Mouse (Mus musculus) CH12F3 (cell line): Measurements from ENCODE around the gene Napa.

Experiments
- in situ Hi-C: fragments of 300-500 bp; cut with MboI; formaldehyde crosslinking; loops from 2 replicates; pipeline ENCODE4 v1.14.3; 2020; ENCODE audit warnings: low sequenced_read_pairs

Gene Napa

DNA sequence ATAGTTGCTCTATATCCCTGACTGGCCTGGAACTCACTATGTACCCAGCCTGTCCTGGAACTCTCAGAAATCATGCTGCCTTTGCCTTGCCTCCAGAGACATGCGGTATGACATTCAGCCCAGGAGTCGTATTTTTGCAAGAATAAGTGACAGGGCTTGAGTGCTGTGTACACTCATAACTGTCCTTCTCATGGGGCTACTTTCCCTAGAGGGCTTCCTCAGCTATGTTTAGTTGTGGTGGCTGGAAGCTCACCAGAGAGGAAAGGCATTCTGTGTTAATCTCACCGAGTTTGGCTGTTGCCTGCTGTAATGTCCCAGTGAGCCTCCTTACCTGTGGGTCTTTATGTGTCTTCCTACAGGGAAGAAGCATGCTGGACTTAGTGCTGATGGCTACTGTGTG is 3.7 kb upstream of the Napa start:
- in situ Hi-C loops: no loop called here

DNA sequence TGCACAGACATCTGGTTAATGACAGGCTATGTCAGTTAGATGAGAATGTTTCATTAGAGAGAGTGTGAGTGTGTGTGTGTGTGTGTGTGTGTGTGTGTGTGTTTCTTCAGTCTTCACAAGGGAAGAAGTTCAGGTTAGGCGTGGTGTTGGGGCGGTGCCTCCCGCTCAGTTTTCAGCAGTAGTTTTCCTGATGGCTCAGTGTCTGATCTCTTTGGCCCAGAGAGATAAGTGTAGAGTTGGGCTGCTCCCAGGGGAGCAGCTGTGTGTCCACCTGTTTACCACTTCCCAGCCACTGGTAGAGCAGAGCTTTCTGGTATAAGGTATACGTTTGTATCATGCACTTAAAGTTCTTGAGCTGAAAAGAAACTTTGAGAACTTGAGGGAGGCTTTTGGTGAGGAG is 1.6 kb downstream of the Napa start:
- in situ Hi-C loops: no loop called here

DNA sequence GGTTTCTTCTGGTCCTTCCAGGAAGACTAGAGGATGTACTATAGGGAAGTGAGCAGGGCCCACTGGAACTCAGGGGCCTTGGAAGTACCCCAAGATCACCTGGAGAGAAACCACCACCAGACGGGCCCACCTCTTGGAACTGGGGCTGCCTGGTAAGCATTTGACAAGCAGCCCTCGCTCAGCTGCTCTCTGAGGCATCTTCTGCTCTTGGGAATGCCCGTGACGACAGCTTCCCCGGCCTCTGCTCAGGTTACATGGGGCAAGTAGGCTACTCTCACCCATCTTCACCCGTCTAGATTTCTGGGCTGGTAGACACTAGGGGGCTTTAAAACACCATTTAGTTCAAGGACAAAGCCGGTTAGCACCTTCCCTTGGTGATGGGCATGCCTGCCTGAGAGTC is 2.8 kb downstream of the Napa start:
- in situ Hi-C loops: no loop called here

DNA sequence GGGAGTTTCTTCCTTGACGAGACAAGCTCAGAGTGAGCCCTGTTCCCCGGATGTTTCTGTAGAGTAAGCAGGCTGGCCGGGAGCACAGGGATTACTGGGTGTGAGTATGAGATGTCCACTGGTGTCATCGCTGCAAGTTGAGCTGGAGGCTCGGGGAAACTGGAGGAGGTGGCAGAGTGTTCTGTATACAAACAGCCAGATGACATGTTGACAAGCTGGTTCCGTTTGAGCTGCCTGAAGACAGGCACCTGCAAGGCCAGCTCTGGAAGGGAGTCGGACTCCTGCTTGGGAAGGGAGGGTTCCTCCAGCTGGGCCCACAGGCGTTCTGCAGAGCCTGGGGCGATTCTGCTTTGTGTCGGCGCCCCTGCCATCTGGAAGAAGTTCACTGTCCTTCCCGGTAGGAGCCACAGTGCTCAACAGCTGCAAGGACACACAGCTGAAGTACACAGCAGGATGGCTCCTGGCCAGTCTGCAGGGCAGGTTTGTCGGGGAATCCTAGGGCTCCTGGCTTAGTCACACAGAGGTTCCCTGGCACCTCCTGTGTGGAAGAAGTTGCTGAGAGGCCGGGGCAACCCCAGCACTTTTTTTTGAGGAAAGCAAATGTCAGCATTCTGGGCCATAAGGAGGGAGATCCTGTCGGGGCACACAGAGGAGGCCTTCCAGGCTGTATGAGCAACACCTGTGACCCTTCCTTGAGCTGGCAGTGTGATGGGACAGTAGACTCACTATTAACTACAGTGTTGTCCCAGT is 3.6 kb downstream of the Napa start:
- in situ Hi-C loops: no loop called here

DNA sequence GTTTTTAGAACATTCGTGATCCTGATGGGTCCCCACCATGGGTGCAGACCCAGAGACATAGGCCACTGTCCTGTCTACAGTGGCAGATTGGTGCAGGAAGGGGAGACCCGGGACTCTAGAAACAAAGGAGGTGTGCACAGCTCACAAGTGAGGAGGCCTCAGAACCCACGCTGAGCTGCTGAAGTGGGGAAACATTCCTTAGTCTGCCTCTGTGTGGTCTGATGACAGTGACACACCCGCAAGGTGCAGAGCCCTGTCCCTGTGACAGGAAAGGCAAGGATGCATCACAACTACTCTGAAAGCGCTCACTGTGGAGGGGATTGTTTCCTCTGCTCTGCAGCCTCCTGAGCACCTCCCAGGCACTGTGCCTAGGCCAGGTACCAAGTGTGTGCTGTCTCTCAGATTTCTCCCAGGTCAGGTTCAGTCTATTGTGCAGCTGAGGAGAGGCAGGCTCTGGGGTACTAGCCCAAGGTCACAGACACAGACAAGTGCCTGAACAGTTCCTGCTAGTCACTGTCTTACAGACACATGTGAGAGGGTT is 4.5 kb downstream of the Napa start:
- in situ Hi-C loops: no loop called here

DNA sequence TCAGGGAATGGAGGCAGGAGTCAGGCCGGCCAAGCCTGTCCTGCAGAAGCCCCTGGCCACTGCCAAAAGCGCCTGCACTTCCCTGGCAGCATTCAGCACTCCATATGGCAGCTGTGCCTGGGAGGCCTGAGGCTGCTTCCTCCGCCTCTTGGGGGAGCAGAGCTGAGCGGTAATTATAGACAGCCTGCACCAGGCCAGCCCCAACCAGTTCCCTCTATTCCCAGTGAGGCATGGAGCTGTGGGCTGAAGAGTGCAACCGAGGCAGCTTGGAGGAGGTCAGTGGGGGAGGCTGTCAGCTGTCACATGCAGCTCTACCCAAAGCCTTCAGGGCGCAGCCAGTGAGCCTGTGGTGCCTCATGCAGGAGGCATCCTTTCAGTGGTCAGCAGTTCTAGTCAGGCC is 5.5 kb downstream of the Napa start:
- in situ Hi-C loops: no loop called here

DNA sequence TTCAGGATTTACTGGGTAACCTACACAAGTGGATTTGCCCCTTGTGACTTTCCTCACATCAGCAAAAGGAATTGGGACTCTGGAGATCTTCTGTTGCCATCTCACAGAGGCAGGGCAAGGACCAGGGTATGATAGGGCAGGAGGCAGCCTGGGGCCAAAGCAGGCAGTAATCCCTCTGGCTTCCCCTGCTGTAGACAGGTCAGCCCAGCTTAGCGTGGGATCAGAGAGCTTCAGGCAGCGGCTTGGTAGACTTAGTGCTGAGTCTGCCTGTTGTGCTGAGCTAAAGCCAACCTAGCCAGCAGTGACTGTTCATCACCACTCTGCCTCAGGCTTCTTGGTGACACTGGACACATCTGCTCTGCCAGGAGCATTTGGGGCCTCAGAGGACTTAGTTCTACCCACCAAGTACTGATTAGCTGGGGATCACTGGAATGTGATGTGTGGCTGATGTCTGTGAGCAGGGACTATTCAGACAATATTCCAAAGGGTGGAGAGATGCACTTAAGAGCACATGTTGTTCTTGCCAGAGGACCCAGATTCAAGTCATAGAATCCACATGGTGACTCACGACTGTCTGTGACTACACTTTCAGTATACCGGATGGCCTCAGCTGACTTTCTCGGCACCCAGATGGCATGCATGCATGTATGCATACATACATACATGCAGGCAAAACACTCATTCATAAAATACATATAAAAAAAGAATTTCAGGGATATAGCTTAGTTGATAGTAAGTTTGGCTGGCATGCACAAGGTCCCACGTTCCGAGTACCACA is 6.5 kb downstream of the Napa start:
- in situ Hi-C loops: no loop called here

DNA sequence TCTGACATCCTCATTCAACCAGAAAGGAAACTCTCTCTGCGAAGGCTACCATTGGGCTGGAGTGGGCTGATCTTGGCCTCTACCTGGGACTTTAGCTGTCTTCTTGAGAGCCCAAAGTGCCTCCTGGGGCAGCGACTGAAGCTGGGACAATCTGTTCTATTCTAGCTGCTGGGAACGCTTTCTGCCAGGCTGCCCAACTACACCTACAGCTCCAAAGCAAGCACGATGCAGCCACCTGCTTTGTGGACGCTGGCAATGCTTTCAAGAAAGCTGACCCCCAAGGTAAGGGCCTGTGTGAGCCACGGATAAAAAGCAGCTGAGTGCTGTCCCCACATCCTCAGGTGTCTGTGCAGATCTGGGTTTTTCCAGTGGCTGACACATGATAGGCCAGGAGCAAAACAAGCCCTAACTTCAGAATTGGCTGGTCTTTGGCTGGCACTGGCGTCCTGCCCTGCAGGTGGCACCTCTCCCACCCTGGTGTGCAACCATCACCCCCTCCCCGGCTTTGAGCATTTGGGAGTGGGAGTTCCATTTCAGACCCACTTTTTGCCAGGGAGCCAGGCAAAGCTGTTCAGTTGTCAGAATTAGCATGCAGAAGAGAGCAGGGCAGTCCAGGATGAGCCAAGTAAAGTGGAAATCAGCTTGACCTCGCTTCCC is 10.8 kb downstream of the Napa start:
- in situ Hi-C loops: no loop called here

DNA sequence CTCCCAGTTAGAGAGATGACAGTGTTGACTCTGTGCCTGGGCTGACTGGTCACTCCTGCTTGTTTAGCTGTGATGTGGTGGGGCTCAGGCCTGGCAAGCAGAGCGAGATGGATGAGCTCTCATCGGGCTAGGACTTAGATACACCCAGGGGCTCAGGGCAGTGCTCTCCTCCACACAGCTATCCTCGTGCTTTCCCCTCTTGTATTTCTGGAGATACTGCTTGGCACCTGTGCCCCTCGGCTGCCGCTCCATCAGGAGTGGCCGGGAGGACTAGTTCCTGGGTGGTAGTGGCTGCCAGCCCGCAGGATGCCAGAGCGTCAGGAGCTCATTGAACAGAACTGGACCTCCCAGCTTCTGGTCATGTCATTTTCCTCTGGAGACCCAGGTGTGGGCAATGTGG is 11.9 kb downstream of the Napa start:
- in situ Hi-C loops: no loop called here

DNA sequence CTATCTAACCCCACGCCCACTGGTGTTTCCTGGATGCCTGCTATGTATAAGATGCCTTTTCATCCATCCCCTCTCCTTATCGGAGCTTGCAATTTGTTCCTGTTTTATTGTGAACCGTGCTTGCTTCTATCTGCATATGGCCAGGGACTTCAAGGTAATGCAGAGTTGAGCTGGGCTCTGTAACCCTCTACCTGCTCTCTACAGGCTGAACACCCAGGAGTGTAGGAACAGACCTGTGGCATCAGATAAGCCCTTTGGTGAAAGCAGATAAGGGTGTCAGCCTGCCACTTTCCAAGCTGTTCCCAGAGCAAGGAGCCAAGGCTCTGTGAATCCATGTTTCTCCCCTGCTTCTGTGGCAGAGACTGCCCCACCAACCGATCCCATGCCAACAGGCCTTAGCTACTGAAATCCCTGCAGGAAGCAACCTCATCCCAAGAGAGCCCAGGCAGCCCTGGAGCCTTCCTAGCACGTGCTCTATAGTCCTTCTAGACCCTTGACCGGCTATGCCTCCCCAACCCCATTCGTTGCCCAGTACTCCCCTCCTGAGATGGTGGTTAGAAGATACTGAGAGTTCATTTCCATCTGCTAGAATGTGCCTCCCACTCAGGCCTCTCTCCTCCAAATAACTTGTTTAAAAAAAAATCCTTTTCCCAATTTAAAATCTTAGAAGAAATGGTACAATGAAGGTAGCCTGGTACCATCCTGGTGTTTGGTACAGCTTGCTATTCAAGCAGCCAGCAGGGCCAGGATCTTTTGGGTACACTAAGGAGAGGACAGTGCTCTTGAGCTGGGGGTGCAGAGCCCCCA is 13.2 kb downstream of the Napa start:
- in situ Hi-C loops: no loop called here

DNA sequence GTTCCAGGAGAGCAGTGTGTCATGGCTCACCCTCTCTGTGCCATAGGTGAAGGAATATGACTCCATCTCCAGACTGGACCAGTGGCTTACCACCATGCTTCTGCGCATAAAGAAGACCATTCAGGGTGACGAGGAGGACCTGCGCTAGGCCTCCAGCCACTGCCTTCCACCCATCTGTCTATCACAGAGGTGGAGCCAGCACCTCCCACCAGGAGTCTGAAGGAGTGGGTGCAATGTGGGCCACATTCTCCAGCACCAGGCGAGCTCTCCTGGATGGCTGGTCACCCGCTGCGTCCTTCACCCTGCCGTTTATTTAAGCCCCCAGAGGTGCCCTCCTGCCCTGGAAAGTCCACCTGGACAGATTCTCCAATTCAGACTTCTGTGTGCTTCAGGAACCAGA is 18.2 kb downstream of the Napa start:
- in situ Hi-C loops: no loop called here

DNA sequence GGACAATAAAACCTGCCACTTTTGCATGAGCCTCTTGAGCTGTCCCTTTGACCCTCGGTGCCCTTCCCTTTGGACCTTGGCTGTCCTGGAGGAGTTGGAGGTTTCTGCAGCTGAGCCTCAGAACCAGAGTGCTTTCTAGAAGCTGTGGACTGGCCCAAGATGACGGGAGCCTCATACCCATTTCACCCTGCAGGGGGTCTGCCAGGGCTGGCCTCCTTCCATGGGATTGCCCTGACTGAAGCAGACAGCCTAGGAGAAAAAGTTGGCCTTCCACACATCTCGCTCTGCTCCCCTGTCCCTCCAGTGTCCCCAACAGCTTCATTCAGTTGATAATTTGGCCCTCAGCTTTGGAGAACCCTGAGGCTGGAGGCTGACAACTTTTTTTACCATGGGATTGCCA is 18.8 kb downstream of the Napa start:
- in situ Hi-C loops: no loop called here

DNA sequence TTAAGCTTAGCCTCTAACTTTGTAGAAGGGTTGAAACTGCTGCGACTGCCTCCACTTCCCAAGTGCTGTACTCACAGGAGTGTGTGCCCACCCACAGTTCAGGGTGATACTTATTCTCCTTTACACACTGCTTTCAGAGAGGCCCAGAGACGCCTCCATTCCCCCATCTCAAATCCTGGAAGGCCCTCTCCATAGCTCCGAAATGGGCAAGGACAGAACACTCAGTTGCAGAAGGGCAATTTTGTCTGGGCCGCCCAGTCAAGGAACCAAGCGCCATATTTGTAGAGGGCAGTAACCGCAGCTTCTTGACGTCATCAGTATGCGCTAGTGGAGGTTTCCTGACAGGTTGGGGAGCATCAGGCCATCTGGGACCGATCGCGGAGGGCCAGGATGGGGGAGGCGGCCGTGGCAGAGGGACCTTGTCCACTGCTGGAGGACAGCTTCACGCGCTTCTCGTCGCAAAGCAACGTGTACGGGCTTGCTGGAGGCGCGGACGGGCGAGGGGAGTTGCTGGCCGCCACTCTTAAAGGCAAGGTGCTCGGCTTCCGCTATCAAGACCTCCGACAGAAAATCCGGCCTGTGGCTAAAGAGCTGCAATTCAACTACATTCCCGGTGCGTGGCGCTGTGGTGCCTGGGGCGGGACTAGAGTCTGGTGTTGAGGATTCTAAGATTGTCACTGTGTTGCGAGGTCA is 21.5 kb downstream of the Napa start, which contains the start of gene Kptn:
Gene Kptn (plus strand): TSS at position 327 of the 693 bp plus-strand sequence.
- in situ Hi-C loops: no loop called here

DNA sequence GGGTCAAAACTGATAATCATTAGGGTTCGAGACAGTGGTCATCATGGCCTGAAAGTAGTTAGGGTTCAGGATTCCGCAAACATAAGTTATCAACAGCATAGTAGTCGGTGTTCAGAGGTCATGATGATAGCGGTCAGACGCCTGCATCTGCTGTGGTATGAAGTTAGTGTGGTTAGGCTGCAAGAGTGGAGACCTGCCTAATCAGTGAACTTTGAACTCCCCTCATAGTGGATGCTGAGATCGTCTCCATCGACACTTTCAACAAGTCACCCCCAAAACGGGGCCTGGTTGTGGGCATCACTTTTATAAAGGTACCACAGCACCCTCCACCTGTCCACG is 22.0 kb downstream of the Napa start:
- in situ Hi-C loops: no loop called here

DNA sequence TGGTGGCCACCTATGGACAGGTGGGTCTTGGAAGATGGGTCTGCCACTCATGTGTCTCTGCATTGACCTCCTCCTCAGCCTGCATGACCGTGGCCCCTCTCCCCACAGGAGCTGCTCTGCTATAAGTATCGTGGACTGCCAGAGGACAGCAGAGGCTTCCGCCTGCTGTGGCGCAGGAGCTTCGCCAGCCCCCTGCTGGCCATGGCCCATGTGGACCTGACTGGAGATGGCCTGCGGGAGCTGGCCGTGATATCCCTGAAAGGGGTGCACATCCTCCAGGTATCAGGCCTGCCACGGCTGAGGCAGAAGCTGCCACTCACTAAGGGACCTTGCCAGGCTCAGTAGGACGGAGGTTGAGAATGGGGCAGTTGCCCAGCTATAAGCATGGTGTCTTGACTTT is 27.6 kb downstream of the Napa start:
- in situ Hi-C loops: no loop called here

DNA sequence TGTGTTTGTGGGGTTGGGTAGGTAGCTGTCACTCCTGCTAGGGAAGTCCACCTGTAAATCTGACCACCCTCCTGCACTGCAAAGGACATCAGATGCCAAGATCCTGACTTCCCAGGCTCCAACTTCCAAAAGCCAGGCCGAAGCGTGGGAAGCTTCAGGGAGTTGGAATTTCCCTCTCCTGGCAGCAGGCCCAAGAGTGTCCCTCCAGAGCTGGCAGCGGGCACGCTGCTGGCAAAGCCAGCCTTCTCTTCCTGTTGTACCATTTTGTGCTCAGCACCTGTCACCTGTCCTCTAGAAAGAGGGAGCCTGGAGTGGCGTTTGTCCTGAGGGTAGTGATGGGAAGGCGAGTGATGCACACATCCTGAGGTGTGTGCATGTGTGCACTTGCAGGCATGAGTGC is 30.1 kb downstream of the Napa start:
- in situ Hi-C loops: no loop called here

DNA sequence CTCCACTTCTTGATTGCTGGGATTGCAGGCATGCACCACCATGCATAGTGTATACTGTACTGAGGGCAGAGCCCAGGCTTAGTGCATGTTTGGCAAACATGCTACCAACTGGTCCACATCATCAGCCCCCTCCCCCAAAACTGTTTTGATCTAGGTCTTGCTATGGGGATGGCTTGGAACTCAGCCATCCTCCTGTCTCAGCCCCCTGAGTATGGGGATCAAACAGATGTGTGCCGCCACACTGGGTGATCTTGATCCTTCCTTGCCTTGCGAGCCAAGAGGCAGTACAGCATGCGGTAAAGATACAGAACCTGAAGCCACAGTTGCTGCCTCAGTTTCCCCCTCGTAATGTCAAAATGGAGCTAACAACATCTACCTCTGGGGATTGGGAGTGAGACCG is 30.6 kb downstream of the Napa start:
- in situ Hi-C loops: no loop called here

DNA sequence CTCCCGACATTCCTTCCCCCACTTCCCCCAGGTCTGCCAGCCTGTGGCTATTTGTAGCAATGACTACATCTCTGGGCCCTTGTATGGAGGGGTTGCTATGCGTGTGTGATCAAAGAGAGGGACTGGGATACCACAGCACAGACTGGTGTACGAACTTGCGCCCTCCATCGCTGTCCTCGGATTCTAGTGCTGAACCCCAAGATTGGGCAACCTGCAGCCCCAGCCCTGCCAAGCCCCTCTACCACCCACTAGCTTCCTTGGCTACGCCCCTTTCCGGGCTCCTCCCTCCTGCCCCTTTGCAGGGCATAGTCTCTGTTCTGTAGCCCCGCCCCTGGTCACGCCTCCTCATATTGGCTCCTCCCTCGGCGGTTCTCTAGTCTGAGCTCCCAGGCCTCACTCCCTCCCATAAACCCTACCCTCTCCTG is 31.2 kb downstream of the Napa start, which contains the start of gene Slc8a2:
Gene Slc8a2 (plus strand): TSS at position 406 of the 425 bp plus-strand sequence.
- in situ Hi-C loops: no loop called here

DNA sequence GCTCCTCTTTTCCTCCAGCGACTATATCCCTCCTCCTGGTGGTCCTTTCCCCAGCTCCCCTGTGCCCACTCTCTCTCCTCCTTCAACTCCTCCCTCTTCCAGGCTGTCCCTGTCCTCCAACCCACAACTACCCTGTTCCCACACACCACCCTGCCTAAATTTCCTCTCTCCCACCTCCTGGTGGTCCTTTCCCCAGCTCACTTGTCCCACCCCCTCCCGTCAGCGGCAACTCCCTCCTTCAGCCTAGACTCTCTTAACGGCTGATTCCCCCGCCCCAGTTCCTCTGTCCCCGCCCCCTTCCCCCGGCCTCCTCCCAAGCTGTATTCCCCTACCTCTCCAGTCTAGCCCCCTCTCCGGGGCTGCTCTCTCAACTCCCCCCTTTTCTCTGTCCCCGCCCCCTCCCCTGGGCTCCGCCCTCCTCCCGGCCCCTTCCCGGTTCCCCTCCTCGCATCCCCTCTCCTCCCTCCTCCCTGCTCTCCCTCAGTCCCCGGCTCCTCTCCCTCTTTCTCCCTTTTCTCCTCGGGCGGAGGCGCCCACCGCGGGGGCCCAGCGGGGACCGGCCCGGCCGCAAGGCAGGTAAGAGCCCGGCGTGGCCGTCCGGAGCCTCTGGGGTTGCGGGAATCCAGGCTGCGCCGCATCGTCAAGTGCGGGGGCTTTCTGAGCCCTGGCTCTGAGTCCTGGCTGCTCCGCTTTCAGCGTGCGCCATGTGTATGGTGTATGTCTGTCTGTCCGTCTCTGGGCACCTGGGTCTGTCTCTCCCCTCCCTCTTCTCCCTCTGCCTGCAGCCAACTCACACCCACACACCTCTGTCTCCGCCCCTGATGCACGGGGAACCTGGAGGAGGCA is 31.8 kb downstream of the Napa start:
- in situ Hi-C loops: no loop called here
